7 mouse cellular contexts compared by ENCODE assay signal in genomic region chr13:46006211-46007102, GRCm38 (mm10). TPM values are rescaled to one million over a fixed set of nuclear protein-coding genes. Genes with fewer than 3 reads are reported as not detected.
DNase-seq lines count a peak whose midpoint lies in the region; ATAC-seq lines count a peak whose summit lies in the region.

No protein-coding gene starts in this region.

- peak; percentile 74 for ATAC-seq in midbrain, embryonic 16.5 days

- H3K27ac ChIP-seq in midbrain, embryonic 16.5 days (ENCODE audit: low read length), result peak overlapping the region; percentile 43

- H3K27me3 ChIP-seq in midbrain, embryonic 16.5 days (ENCODE audit: control insufficient read depth, insufficient read depth, low read depth, low read length), result no peaks in the 10 kb centered on the region

- 2% methylated on average over 4 of the region's 4 CpGs for WGBS in midbrain, embryonic 16.5 days

- peak overlapping the region; percentile 26; the same call in 1 of the 2 replicates for H3K4me2 ChIP-seq in midbrain, embryonic 16.5 days (ENCODE audit: low read length)

- H3K4me1 ChIP-seq in midbrain, embryonic 16.5 days (ENCODE audit: control insufficient read depth, insufficient read depth, low read length), result peaks cover 26% of the 10 kb centered on the region

- H3K9me3 ChIP-seq in midbrain, embryonic 16.5 days (replicated peaks; ENCODE audit: control insufficient read depth, low read length, poor library complexity, severe bottlenecking), result no peaks in the 10 kb centered on the region

- H3K36me3 ChIP-seq in midbrain, embryonic 16.5 days (ENCODE audit: control insufficient read depth, insufficient read depth, low read length), result no peaks in the 10 kb centered on the region

- H3K4me3 ChIP-seq in midbrain, embryonic 16.5 days (ENCODE audit: low read depth, low read length), result no peak overlapping the region

- DNase-seq in adrenal gland, adult 8-10 months, result peak; percentile 57
- peak; percentile 54 for DNase-seq in cerebellum, adult 9-10 months
- DNase-seq in forelimb bud, embryonic 11.5 days (ENCODE audit: low read depth, low spot score), result peak; percentile 67
- peak; percentile 36 for DNase-seq in heart, postnatal 4 days
- peak; percentile 56 for DNase-seq in layer of hippocampus, adult 9-11 months
- DNase-seq in spleen, adult 18-20 months, result no peak

- 0 out of 2 replicates have a peak overlapping the region, but pooled peaks have one; percentile 11 for H3K9ac ChIP-seq in midbrain, embryonic 16.5 days (ENCODE audit: low read depth, low read length)

RNA-seq across cellular contexts. Expression of gene Atxn1, which starts 41.6 kb away (rescaled TPM):
- 10 to 100 TPM; 32.0 to 59.9 (median 48.1) TPM for total RNA-seq in adrenal gland, adult 8-10 months (2022)
- total RNA-seq in heart, postnatal 4 days (2021), result 10 to 100 TPM; 44.4 to 45.6 TPM
- polyA plus RNA-seq in midbrain, embryonic 16.5 days (2015; fragmentation: Nextera tagmentation; extraction: Ambion mirVana), result 10.4 and 10.8 TPM in 2 replicates

Comparison
In these comparisons a context has a peak if more than half of its experiments do, and no peak if none do; other contexts are left out.
1. DNase-seq: peak in adrenal gland, adult 8-10 months (single experiment), cerebellum, adult 9-10 months (single experiment), forelimb bud, embryonic 11.5 days (single experiment), heart, postnatal 4 days (single experiment) and layer of hippocampus, adult 9-11 months (single experiment); none in spleen, adult 18-20 months (0 of 2).